Mouse (Mus musculus): Measurements from ENCODE around the gene Gm572. TPM values are rescaled to one million over a fixed set of nuclear protein-coding genes. Genes with fewer than 3 reads are reported as not detected.

The Gm572 gene
- polyA plus RNA-seq, 1 experiment, result not detected

- Histone ChIP-seq H3K9me3 (ENCODE audit: control insufficient read depth, low read length) (peaks cover 11% of the 10 kb centered on the region), H3K4me1 (ENCODE audit: control insufficient read depth) (0 out of 2 replicates have a peak, but pooled peaks cover 2% of the 10 kb centered on the region), H3K36me3 (ENCODE audit: control insufficient read depth) (peaks cover 10% of the 10 kb centered on the region), H3K4me3 (replicated peaks) (no peak overlapping the region), H3K27me3 (ENCODE audit: control insufficient read depth) (no peaks in the 10 kb centered on the region)
- TF ChIP-seq TAL1 (IDR thresholded peaks at IDR 0.05; ENCODE audit: low read length), result no peak
- no peak for TF ChIP-seq GATA1 (IDR thresholded peaks at IDR 0.05; ENCODE audit: low read length)
Observed at GRCm38 (mm10) chr4:148603376-148604139, 39.6 kb upstream of the Gm572 start.

GRCm38 (mm10) chr4:148604141-148604540 lies 39.0 kb upstream of the Gm572 start:
- H3K9me3 ChIP-seq (ENCODE audit: control insufficient read depth, low read length), result peaks cover 6% of the 10 kb centered on the region
- H3K4me3 ChIP-seq (replicated peaks), result no peak overlapping the region
- H3K36me3 ChIP-seq (ENCODE audit: control insufficient read depth), result peaks cover 8% of the 10 kb centered on the region
- no peaks in the 10 kb centered on the region for H3K27me3 ChIP-seq (ENCODE audit: control insufficient read depth)
- no peak for TF ChIP-seq TAL1 (IDR thresholded peaks at IDR 0.05; ENCODE audit: low read length)
- no peak for TF ChIP-seq GATA1 (IDR thresholded peaks at IDR 0.05; ENCODE audit: low read length)
- H3K4me1 ChIP-seq (ENCODE audit: control insufficient read depth), result 0 out of 2 replicates have a peak, but pooled peaks cover 2% of the 10 kb centered on the region

GRCm38 (mm10) chr4:148604541-148605165 lies 38.5 kb upstream of the Gm572 start:
- Histone ChIP-seq H3K4me1 (ENCODE audit: control insufficient read depth) (0 out of 2 replicates have a peak, but pooled peaks cover 2% of the 10 kb centered on the region), H3K36me3 (ENCODE audit: control insufficient read depth) (peaks cover 12% of the 10 kb centered on the region)

GRCm38 (mm10) chr4:148607758-148608157 lies 35.4 kb upstream of the Gm572 start:
- no peak overlapping the region for H3K4me3 ChIP-seq (replicated peaks)
- H3K9me3 ChIP-seq (ENCODE audit: control insufficient read depth, low read length), result no peaks in the 10 kb centered on the region
- TF ChIP-seq GATA1 (IDR thresholded peaks at IDR 0.05; ENCODE audit: low read length) (no peak), TAL1 (IDR thresholded peaks at IDR 0.05; ENCODE audit: low read length) (no peak)
- H3K4me1 ChIP-seq (ENCODE audit: control insufficient read depth), result 0 out of 2 replicates have a peak, but pooled peaks cover 2% of the 10 kb centered on the region
- no peaks in the 10 kb centered on the region for H3K27me3 ChIP-seq (ENCODE audit: control insufficient read depth)
- peaks cover 39% of the 10 kb centered on the region for H3K36me3 ChIP-seq (ENCODE audit: control insufficient read depth)

More at GRCm38 (mm10) chr4:148604541-148605165, 38.5 kb upstream of the Gm572 start:
- TF ChIP-seq GATA1 (IDR thresholded peaks at IDR 0.05; ENCODE audit: low read length), result no peak
- no peak for TF ChIP-seq TAL1 (IDR thresholded peaks at IDR 0.05; ENCODE audit: low read length)
- peaks cover 5% of the 10 kb centered on the region for H3K9me3 ChIP-seq (ENCODE audit: control insufficient read depth, low read length)
- H3K27me3 ChIP-seq (ENCODE audit: control insufficient read depth), result no peaks in the 10 kb centered on the region
- H3K4me3 ChIP-seq (replicated peaks), result no peak overlapping the region

DNA sequence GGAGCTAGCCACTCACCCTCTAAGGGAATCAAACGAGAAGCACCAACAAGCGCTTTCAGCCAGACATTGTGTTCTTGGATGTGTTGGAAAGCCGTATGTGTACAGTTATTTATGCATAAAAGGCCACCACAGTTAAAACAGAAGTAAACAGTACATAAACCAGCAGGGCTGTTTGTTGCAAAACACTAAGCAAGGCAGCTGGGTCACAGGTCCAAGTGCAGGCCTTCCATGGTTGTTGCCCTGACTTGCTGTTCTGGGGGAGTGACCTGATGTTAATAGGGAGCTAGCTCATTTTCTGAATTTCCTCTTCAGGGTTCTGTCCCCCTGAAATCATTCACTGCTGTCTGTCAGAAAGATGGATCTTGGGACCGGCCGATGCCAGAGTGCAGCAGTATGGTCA lies 33.3 kb upstream of the Gm572 start:
- H3K4me1 ChIP-seq (ENCODE audit: control insufficient read depth), result no peaks in the 10 kb centered on the region
- TF ChIP-seq GATA1 (IDR thresholded peaks at IDR 0.05; ENCODE audit: low read length), result no peak
- TF ChIP-seq TAL1 (IDR thresholded peaks at IDR 0.05; ENCODE audit: low read length), result no peak
- no peak overlapping the region for H3K4me3 ChIP-seq (replicated peaks)
- no peaks in the 10 kb centered on the region for H3K9me3 ChIP-seq (ENCODE audit: control insufficient read depth, low read length)
- no peaks in the 10 kb centered on the region for H3K27me3 ChIP-seq (ENCODE audit: control insufficient read depth)
- H3K36me3 ChIP-seq (ENCODE audit: control insufficient read depth), result peaks cover 59% of the 10 kb centered on the region

DNA sequence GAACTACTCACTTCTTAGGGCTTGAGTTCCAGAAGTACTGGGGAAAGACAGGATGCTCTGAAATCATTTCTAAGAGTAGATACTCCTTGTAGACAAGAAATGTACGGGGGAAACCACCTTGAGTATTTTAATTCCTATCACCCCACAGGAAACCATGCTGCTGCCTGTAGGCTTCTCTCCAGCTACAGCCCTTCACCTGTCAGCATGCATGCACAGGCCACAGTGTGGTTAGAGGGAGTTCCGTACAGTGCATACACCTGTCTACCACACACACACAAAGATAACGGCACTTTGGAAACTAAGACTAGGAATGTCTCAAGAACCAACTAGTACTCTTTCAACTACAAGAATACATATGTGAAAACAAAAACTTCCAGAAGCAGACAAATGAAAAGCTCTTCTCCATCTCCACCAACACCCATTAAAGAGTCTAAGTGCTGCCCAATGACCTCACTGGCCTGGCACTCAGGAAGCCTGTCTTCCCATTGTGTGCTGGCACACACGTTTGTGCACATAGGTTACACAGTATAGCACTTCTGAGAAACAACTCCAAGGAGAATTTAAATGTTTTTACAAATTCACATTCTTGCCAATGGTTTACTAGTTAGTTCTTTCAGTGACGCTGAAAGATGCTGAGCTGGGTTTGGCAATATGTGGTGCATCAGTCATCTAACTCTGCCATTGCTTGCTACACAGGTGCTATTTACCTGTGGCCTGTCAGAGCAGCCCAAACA lies 32.3 kb upstream of the Gm572 start:
- Histone ChIP-seq H3K4me1 (ENCODE audit: control insufficient read depth) (no peaks in the 10 kb centered on the region), H3K27me3 (ENCODE audit: control insufficient read depth) (no peaks in the 10 kb centered on the region), H3K9me3 (ENCODE audit: control insufficient read depth, low read length) (no peaks in the 10 kb centered on the region), H3K4me3 (replicated peaks) (no peak overlapping the region), H3K36me3 (ENCODE audit: control insufficient read depth) (peaks cover 68% of the 10 kb centered on the region)
- TF ChIP-seq GATA1 (IDR thresholded peaks at IDR 0.05; ENCODE audit: low read length) (no peak), TAL1 (IDR thresholded peaks at IDR 0.05; ENCODE audit: low read length) (no peak)

DNA sequence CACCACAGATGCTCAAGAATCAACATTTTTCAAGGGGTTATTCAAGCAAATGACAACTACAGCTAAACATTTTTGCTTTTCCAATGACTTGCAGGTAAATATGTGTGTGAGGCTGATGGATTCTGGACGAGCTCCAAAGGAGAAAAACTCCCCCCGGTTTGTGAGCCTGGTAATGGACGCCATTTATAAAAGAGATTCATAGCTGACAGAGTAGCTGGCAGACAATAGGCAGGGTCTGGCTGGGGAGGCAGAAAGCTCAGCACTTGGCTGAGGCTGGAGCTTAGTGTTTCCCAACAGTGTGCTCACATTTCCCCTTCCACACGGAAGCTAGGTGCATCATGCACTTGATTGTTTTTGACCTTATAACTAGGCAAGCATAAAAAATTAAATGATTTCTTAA lies 30.6 kb upstream of the Gm572 start:
- peaks cover 81% of the 10 kb centered on the region for H3K36me3 ChIP-seq (ENCODE audit: control insufficient read depth)
- no peaks in the 10 kb centered on the region for H3K9me3 ChIP-seq (ENCODE audit: control insufficient read depth, low read length)
- H3K27me3 ChIP-seq (ENCODE audit: control insufficient read depth), result no peaks in the 10 kb centered on the region
- H3K4me1 ChIP-seq (ENCODE audit: control insufficient read depth), result no peaks in the 10 kb centered on the region
- no peak overlapping the region for H3K4me3 ChIP-seq (replicated peaks)
- TF ChIP-seq GATA1 (IDR thresholded peaks at IDR 0.05; ENCODE audit: low read length) (no peak), TAL1 (IDR thresholded peaks at IDR 0.05; ENCODE audit: low read length) (no peak)

DNA sequence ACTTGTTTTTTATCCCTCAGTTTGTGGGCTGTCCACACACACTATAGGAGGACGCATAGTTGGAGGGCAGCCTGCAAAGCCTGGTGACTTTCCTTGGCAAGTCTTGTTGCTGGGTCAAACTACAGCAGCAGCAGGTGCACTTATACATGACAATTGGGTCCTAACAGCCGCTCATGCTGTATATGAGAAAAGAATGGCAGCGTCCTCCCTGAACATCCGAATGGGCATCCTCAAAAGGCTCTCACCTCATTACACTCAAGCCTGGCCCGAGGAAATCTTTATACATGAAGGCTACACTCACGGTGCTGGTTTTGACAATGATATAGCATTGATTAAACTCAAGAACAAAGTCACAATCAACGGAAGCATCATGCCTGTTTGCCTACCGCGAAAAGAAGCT lies 29.4 kb upstream of the Gm572 start:
- Histone ChIP-seq H3K9me3 (ENCODE audit: control insufficient read depth, low read length) (no peaks in the 10 kb centered on the region), H3K4me1 (ENCODE audit: control insufficient read depth) (no peaks in the 10 kb centered on the region), H3K27me3 (ENCODE audit: control insufficient read depth) (no peaks in the 10 kb centered on the region), H3K36me3 (ENCODE audit: control insufficient read depth) (peaks cover 93% of the 10 kb centered on the region), H3K4me3 (replicated peaks) (no peak overlapping the region)
- TF ChIP-seq TAL1 (IDR thresholded peaks at IDR 0.05; ENCODE audit: low read length), result no peak
- no peak for TF ChIP-seq GATA1 (IDR thresholded peaks at IDR 0.05; ENCODE audit: low read length)

GRCm38 (mm10) chr4:148619805-148620204 lies 23.3 kb upstream of the Gm572 start:
- TF ChIP-seq TAL1 (IDR thresholded peaks at IDR 0.05; ENCODE audit: low read length) (no peak), GATA1 (IDR thresholded peaks at IDR 0.05; ENCODE audit: low read length) (no peak)
- H3K36me3 ChIP-seq (ENCODE audit: control insufficient read depth), result peaks cover 100% of the 10 kb centered on the region
- H3K9me3 ChIP-seq (ENCODE audit: control insufficient read depth, low read length), result no peaks in the 10 kb centered on the region
- peaks cover 13% of the 10 kb centered on the region for H3K4me1 ChIP-seq (ENCODE audit: control insufficient read depth)
- H3K4me3 ChIP-seq (replicated peaks), result no peak overlapping the region
- no peaks in the 10 kb centered on the region for H3K27me3 ChIP-seq (ENCODE audit: control insufficient read depth)

All from erythroblast, embryonic 14.5 days (primary cell).